Comparison of ENCODE assay signal across 13 mouse cellular contexts in genomic region chr11:75544713-75545112, GRCm38 (mm10).
"Had no signal": no experiment of that assay in that cellular context is flagged by ENCODE, and none has a peak within 500 bp of the region (broad histone marks: within the 10 kb centered on the region; RNA-seq: fewer than 3 reads in every experiment).

No protein-coding gene starts in this region.

- DNase-seq: kidney, postnatal 10 days; kidney, postnatal 36 days; layer of hippocampus, postnatal 36 days; left cerebral cortex, postnatal 4 days; liver, postnatal 0 days; lung, embryonic 14.5 days; right cerebral cortex, adult 18-20 months; right cerebral cortex, postnatal 14 days; right cerebral cortex, postnatal 4 days; thymus, adult 2 months; thymus, postnatal 25 days had no signal

- ATAC-seq: liver, postnatal 0 days; lung, postnatal 0 days; midbrain, embryonic 15.5 days had no signal
